Mouse (Mus musculus) lung, postnatal 0 days (tissue): ENCODE data around the gene Llph.

Experiments used
- CTCF ChIP-seq: IDR thresholded peaks from 2 replicates; pipeline ENCODE4 v1.5.1; 2016; ENCODE audit warnings: antibody characterized with exemption, mild to moderate bottlenecking
- EP300 ChIP-seq: IDR thresholded peaks from 2 replicates; pipeline ENCODE4 v1.6.1; 2016; ENCODE audit warnings: antibody characterized with exemption, mild to moderate bottlenecking, control low read depth

- no peak for TF ChIP-seq EP300
- TF ChIP-seq CTCF: no peak
Measured at GRCm38 (mm10) chr10:120242421-120242820, 15.6 kb downstream of the Llph start.
